Mouse (Mus musculus): ENCODE measurements around the gene Mrps18a.

- TF ChIP-seq CTCF (IDR thresholded peaks at IDR 0.05) (no peak; the same call in 1 of the 2 replicates), POLR2A (IDR thresholded peaks at IDR 0.05; ENCODE audit: insufficient read depth, low read depth, low read length) (no peak)
These were observed 21.4 kb downstream of the Mrps18a start for GRCm38 (mm10) chr17:46132058-46132718.
